Mouse (Mus musculus) forebrain, embryonic 15.5 days (tissue): Measurements from ENCODE around the gene Olfr1206. TPM values are rescaled to one million over a fixed set of nuclear protein-coding genes. Genes with fewer than 3 reads are reported as not detected.

Source experiments
- ATAC-seq: fragments of 200-750 bp; cut with Nextera tagmentation; replicated peaks from 2 replicates; pipeline ENCODE4 v1.8.0; 2017; ENCODE audit warnings: mild to moderate bottlenecking, moderate TSS enrichment, moderate library complexity
- H3K27ac ChIP-seq: fragments of 300-500 bp; sonication (generic); replicated peaks from 2 replicates; pipeline ENCODE4 v1.5.1; 2015; ENCODE audit warnings: mild to moderate bottlenecking, inconsistent platforms
- H3K27me3 ChIP-seq: fragments of 300-500 bp; sonication (generic); 2 replicates; pipeline ENCODE4 v1.6.1; 2015; ENCODE audit warnings: inconsistent platforms
- H3K36me3 ChIP-seq: fragments of 300-500 bp; sonication (generic); 2 replicates; pipeline ENCODE4 v1.6.1; 2015; ENCODE audit warnings: mild to moderate bottlenecking, inconsistent platforms
- H3K4me1 ChIP-seq: fragments of 300-500 bp; sonication (generic); 2 replicates; pipeline ENCODE4 v1.6.1; 2015; ENCODE audit warnings: inconsistent platforms
- H3K4me2 ChIP-seq: fragments of 300-500 bp; sonication (generic); replicated peaks from 2 replicates; pipeline ENCODE4 v1.6.1; 2015; ENCODE audit warnings: mild to moderate bottlenecking, inconsistent platforms
- H3K4me3 ChIP-seq: fragments of 300-500 bp; sonication (generic); 2 replicates; pipeline ENCODE4 v1.5.1; 2015; ENCODE audit warnings: mild to moderate bottlenecking, inconsistent platforms
- H3K9ac ChIP-seq: fragments of 300-500 bp; sonication (generic); replicated peaks from 2 replicates; pipeline ENCODE4 v1.6.1; 2015; ENCODE audit warnings: mild to moderate bottlenecking, inconsistent platforms
- H3K9me3 ChIP-seq: fragments of 300-500 bp; sonication (generic); 2 replicates; pipeline ENCODE4 v1.6.1; 2016; ENCODE audit warnings: inconsistent platforms
- WGBS: fragments of 180-500 bp; shearing (Covaris S2); methylation state at CpG from one replicate; pipeline ENCODE4 v1.1.7; 2015; ENCODE audit warnings: mixed read lengths; 5-methylcytosine and 5-hydroxymethylcytosine counted together
- polyA plus RNA-seq: library from polyadenylated mRNA; unstranded; fragments of >200 nt; fragmentation: Nextera tagmentation; extraction: Ambion mirVana; gene quantifications from 2 replicates; pipeline ENCODE4 v1.2.1, GENCODE M21; 2015

Olfr1206 gene
- polyA plus RNA-seq, result not detected in 2 replicates

DNA sequence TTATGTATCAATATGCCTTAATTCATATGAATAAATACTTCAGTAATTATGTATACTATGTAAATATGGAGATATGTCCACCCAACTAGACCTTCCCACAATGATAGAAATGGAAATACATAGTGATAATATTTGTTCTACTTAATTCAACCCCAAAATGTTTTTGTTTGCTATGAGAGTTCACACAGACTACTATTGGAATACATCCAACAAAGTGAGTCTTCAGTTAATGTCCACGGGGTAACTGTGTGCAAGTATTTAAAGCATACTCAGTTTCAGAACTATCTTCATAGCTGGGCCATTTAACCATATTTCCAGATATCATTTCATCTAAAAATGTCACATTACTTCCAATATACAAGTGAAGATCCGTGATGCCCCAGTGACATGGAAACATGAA, at the start of gene Olfr1206:
Gene Olfr1206, plus strand, starts transcription at position 301 of the 400 bp plus-strand sequence.
- H3K36me3 ChIP-seq, result no peaks in the 10 kb centered on the region
- H3K27ac ChIP-seq, result no peak within 1 kb of the TSS
- no peak within 1 kb of the TSS for H3K4me3 ChIP-seq
- no peaks in the 10 kb centered on the region for H3K27me3 ChIP-seq
- no peaks in the 10 kb centered on the region for H3K4me1 ChIP-seq
- no peak within 1 kb of the TSS for H3K9ac ChIP-seq
- no peak within 1 kb of the TSS for H3K4me2 ChIP-seq
- H3K9me3 ChIP-seq, result no peaks in the 10 kb centered on the region
- WGBS, result 83% methylated on average over 2 of the region's 2 CpGs
- no peak for ATAC-seq

DNA sequence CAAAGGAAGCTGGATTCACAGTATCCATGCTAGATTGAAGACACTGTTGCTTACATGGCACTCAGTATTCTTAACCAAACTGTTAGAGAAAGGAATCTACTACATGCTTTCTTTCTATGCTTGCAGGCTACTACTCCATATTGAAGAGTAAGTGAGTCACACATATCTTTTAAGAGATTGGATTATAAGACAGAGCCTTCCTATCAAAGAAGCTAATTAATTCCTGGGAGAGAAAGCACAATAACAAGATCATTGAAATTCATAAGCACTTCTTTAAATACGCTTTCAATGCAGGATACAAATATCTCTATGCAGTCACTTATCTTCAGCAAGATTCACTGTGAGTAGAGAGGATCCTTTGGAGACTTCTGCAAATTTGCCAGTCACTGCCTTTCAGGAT, 48.8 kb upstream of the Olfr1206 start, which contains the start of gene Olfr1202:
Gene Olfr1202, plus strand, starts transcription at position 301 of the 400 bp plus-strand sequence.
- Histone ChIP-seq H3K27me3 (no peaks in the 10 kb centered on the region), H3K4me2 (no peak within 1 kb of the TSS), H3K27ac (no peak within 1 kb of the TSS), H3K9me3 (no peaks in the 10 kb centered on the region), H3K9ac (no peak within 1 kb of the TSS), H3K4me3 (no peak within 1 kb of the TSS), H3K4me1 (no peaks in the 10 kb centered on the region), H3K36me3 (no peaks in the 10 kb centered on the region)
- ATAC-seq, result no peak
- 71% methylated on average over 1 of the region's 1 CpGs for WGBS

DNA sequence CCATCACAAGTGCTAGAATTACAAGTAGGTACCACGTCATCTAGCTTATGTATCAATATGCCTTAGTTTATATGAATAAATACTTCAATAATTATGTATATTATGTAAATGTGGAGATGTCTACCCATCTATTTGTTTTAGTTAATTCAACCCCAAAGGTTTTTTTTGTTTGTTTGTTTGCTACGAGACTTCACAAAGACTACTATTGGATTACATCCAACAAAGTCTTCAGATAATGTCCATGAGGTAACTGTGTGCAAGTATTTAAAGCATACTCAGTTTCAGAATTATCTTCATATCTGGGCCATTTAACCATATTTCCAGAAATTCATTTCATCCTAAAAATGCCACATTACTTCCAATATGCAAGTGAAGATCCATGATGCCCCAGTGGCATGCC, 33.6 kb upstream of the Olfr1206 start, which contains the start of gene Olfr1205:
Gene Olfr1205, plus strand, starts transcription at position 301 of the 400 bp plus-strand sequence.
- Histone ChIP-seq H3K27ac (no peak within 1 kb of the TSS), H3K4me1 (no peaks in the 10 kb centered on the region), H3K4me3 (no peak within 1 kb of the TSS), H3K9ac (no peak within 1 kb of the TSS), H3K36me3 (no peaks in the 10 kb centered on the region), H3K9me3 (no peaks in the 10 kb centered on the region), H3K27me3 (no peaks in the 10 kb centered on the region), H3K4me2 (no peak within 1 kb of the TSS)
- ATAC-seq, result no peak
- 87% methylated on average over 2 of the region's 2 CpGs for WGBS

DNA sequence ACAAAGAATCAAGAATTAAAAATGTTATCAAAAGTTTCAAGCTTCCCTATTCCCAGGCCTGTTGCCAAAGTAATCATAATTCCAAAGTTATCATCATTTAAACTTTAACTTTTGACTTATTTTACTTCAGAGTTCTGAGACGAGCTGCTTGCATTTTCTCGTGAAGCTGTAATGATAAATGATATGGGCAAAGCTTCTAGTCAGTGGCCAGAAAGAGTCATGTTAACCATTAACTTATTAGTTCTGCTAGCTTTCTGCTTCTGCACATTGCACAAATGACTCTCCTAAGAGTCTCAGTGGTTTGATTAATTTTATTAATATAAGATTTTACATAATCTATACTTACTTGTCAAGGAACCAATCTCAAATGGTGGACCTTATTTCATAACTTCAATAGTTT, 24.6 kb upstream of the Olfr1206 start:
- Histone ChIP-seq H3K4me3 (no peak overlapping the region), H3K9ac (no peak overlapping the region), H3K36me3 (no peaks in the 10 kb centered on the region), H3K4me2 (no peak overlapping the region), H3K27ac (no peak overlapping the region), H3K4me1 (no peaks in the 10 kb centered on the region), H3K9me3 (no peaks in the 10 kb centered on the region), H3K27me3 (no peaks in the 10 kb centered on the region)
- WGBS, result 92% methylated on average over 2 of the region's 2 CpGs
- ATAC-seq, result no peak

DNA sequence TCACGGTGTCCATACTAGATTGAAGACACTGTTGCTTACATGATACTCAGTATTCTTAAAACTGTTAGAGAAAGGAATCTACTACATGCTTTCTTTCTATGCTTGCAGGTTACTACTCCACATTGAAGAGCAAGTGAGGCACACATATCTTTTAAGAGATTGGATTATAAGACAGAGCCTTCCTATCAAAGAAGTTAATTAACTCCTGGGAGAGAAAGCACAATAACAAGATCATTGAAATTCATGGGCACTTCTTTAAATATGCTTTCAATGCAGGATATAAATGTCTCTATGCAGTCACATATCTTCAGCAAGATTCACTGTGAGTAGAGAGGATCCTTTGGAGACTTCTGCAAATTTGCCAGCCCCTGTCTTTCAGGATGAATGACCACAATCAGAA, 14.0 kb upstream of the Olfr1206 start, which contains the start of gene Olfr1204:
Gene Olfr1204, plus strand, starts transcription at position 301 of the 400 bp plus-strand sequence.
- H3K9ac ChIP-seq, result no peak within 1 kb of the TSS
- no peak for ATAC-seq
- H3K27me3 ChIP-seq, result no peaks in the 10 kb centered on the region
- H3K4me3 ChIP-seq, result no peak within 1 kb of the TSS
- 96% methylated on average over 1 of the region's 1 CpGs for whole genome bisulfite sequencing
- no peaks in the 10 kb centered on the region for H3K36me3 ChIP-seq
- H3K27ac ChIP-seq, result no peak within 1 kb of the TSS
- H3K9me3 ChIP-seq, result no peaks in the 10 kb centered on the region
- no peaks in the 10 kb centered on the region for H3K4me1 ChIP-seq
- H3K4me2 ChIP-seq, result no peak within 1 kb of the TSS

DNA sequence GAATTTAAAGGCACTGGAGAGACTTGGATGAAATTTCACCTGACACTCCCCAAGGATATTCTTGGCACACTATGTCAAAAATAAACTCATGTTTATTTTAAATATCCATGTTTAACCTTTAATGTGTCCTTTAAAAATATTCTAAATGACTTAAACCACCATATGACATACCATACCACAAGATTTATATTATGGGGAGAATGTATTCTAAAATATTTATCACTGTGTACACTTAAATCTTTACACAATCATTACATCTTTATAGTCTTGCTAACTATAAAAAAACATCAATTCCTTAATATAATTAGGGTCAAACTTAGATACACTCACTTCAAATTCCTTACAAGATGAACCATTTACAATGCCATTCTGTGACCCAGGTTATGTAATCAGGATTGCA, 39.2 kb downstream of the Olfr1206 start, which contains the start of gene Olfr1208:
Gene Olfr1208, minus strand, starts transcription at position 101 of the 400 bp plus-strand sequence.
- no peaks in the 10 kb centered on the region for H3K36me3 ChIP-seq

DNA sequence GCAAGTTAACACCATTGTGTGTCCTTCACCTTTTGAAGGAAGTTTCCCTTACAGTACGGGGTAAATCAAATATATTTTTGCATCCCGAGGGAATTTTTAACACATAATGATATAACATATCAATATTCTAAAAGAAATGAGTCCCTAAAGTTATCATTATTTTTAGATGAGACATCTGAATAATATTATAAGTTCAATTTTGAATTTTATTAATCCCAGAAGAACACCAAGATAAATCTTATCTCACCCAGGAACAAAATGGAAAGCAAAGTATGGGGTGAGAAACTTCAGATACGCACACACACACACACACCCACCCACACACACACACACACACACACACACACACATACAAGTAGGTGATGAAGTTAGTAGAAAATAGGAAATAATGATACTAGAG, 52.0 kb downstream of the Olfr1206 start, which contains the start of gene Olfr1209:
Gene Olfr1209, minus strand, starts transcription at position 101 of the 400 bp plus-strand sequence.
- no peaks in the 10 kb centered on the region for H3K27me3 ChIP-seq
- H3K4me2 ChIP-seq, result no peak within 1 kb of the TSS
- H3K9me3 ChIP-seq, result no peaks in the 10 kb centered on the region
- H3K4me1 ChIP-seq, result no peaks in the 10 kb centered on the region
- H3K4me3 ChIP-seq, result no peak within 1 kb of the TSS
- WGBS, result 84% methylated on average over 3 of the region's 3 CpGs
- H3K36me3 ChIP-seq, result no peaks in the 10 kb centered on the region
- no peak for ATAC-seq
- no peak within 1 kb of the TSS for H3K27ac ChIP-seq
- no peak within 1 kb of the TSS for H3K9ac ChIP-seq

More for the DNA sequence above, 39.2 kb downstream of the Olfr1206 start, which contains the start of gene Olfr1208:
- no peak within 1 kb of the TSS for H3K9ac ChIP-seq
- no peak within 1 kb of the TSS for H3K4me3 ChIP-seq
- H3K9me3 ChIP-seq, result no peaks in the 10 kb centered on the region
- no peaks in the 10 kb centered on the region for H3K27me3 ChIP-seq
- no peak for ATAC-seq
- H3K4me1 ChIP-seq, result no peaks in the 10 kb centered on the region
- no peak within 1 kb of the TSS for H3K27ac ChIP-seq
- H3K4me2 ChIP-seq, result no peak within 1 kb of the TSS

Other genes with a start within 250 kb of the Olfr1206 start
- gene Olfr1191-ps1, start 222.7 kb upstream of the Olfr1206 start, polyA plus RNA-seq, result not detected in 2 replicates
- gene Olfr1192-ps1, start 214.7 kb upstream of the Olfr1206 start, polyA plus RNA-seq, result not detected in 2 replicates
- gene Olfr1193, start 187.6 kb upstream of the Olfr1206 start, polyA plus RNA-seq, result not detected in 2 replicates
- gene Olfr1195, start 174.0 kb upstream of the Olfr1206 start, polyA plus RNA-seq, result not detected in 2 replicates
- gene Olfr1196, start 158.6 kb upstream of the Olfr1206 start, polyA plus RNA-seq, result not detected in 2 replicates
- gene Olfr1197, start 130.9 kb upstream of the Olfr1206 start, polyA plus RNA-seq, result not detected in 2 replicates
- not detected in 2 replicates for gene Olfr1198, start 111.9 kb upstream of the Olfr1206 start, polyA plus RNA-seq
- gene Olfr1199, start 102.8 kb upstream of the Olfr1206 start, polyA plus RNA-seq, result not detected in 2 replicates
- not detected in 2 replicates for gene Olfr1200, start 92.7 kb upstream of the Olfr1206 start, polyA plus RNA-seq
- gene Olfr1201, start 70.2 kb upstream of the Olfr1206 start, polyA plus RNA-seq, result not detected in 2 replicates
- gene Olfr1202, start 48.7 kb upstream of the Olfr1206 start, polyA plus RNA-seq, result not detected in 2 replicates
- not detected in 2 replicates for gene Olfr1205, start 33.5 kb upstream of the Olfr1206 start, polyA plus RNA-seq
- not detected in 2 replicates for gene Olfr1204, start 13.9 kb upstream of the Olfr1206 start, polyA plus RNA-seq
- gene Olfr1208, start 39.1 kb downstream of the Olfr1206 start, polyA plus RNA-seq, result not detected in 2 replicates
- not detected in 2 replicates for gene Olfr1209, start 51.9 kb downstream of the Olfr1206 start, polyA plus RNA-seq
- gene Olfr1211, start 74.9 kb downstream of the Olfr1206 start, polyA plus RNA-seq, result not detected in 2 replicates
- gene Olfr1212, start 90.7 kb downstream of the Olfr1206 start, polyA plus RNA-seq, result not detected in 2 replicates
- gene Gm13762, start 117.0 kb downstream of the Olfr1206 start, polyA plus RNA-seq, result not detected in 2 replicates
- not detected in 2 replicates for gene Olfr1214, start 129.4 kb downstream of the Olfr1206 start, polyA plus RNA-seq
- gene Olfr1215, start 143.7 kb downstream of the Olfr1206 start, polyA plus RNA-seq, result not detected in 2 replicates
- not detected in 2 replicates for gene Olfr1216, start 155.1 kb downstream of the Olfr1206 start, polyA plus RNA-seq
- gene Olfr1217, start 168.8 kb downstream of the Olfr1206 start, polyA plus RNA-seq, result not detected in 2 replicates
- not detected in 2 replicates for gene Olfr1218, start 198.0 kb downstream of the Olfr1206 start, polyA plus RNA-seq
- gene Olfr1219, start 220.3 kb downstream of the Olfr1206 start, polyA plus RNA-seq, result not detected in 2 replicates
- gene Olfr1220, start 243.6 kb downstream of the Olfr1206 start, polyA plus RNA-seq, result not detected in 2 replicates